Mouse (Mus musculus): ENCODE data around the gene 1110002E22Rik.

Gene 1110002E22Rik

DNA sequence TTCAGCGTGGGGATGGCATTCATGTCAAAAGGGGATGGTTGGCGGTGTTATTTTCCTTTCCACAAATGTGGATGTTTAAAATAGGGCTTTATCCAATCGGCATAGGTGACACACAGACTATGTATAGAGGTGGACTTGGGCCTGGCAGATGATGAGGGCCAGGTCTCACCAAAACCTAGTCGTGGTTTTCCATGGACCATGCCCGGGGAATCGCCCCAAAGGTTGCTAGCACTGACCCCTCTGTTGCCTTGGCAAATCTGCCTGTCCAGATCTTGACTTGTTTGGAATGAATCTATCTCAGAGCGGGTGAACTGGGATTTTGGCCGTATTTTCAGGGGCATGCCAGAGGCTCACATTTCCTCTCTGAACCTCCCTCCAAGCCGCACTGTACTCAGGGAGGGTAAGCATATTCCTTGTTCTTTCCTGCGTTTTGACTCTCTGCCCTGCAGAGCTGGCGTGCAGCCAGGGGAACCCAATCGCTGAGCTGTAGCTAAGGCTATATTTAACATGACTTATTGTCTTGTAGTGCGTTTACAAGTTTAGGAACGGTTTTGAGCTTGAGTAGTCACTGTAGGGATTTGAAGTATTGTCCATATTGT is 1.0 kb upstream of the 1110002E22Rik start:
- DNase-seq (ENCODE audit: low spot score in 2 of 2) = no peak

DNA sequence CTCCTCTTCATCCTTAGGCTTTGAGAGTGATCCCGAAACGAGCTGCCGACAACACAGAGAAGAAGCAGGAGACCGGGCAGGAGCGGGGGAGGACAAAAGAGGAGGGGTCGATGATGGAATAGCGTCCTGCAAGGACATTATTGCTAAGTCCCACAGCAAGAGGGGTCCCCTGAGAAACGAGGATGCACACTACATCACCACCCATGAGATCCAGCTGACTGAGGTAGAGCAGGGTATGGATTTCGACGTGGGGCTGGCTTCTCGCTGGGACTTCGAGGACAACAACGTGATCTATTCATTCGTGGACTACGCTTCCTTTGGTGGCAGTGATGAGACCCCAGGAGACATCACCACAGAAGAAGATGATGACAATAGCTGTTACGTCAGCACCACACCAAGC is 1.1 kb downstream of the 1110002E22Rik start:
- DNase-seq (ENCODE audit: low spot score in 2 of 2) = no peak

DNA sequence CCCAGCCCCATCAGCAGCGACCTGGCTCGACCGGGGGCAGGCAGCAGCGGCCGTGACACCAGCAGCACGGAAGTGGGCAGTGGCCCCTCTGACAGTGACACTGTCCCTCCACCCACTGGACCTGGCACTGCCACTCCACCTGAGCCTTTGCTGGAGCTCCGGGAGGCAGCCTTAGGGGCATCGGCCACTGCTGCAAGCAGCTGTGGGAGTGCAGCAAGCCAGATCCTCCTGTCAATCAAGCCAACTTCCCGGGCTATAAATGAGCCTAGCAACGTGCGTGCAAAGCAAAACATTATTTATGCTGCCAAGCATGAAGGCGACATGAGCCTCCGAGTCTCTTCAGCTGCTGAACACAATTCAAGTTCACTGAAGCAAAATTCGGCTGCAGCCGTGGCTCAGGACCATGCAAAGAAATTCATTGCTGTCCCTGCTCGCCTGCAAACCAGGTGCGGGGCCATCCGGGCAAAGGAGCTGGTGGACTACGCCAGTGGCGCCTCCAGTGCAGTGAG is 1.6 kb downstream of the 1110002E22Rik start:
- no peak for DNase-seq (ENCODE audit: low spot score in 2 of 2)

- DNase-seq (ENCODE audit: low spot score in 2 of 2) = no peak
Observed at GRCm38 (mm10) chr3:138067288-138067687, 2.4 kb downstream of the 1110002E22Rik start, which contains the start of gene Gm5105. Gm5105 (minus strand) TSS chr3:138067388.

- no peak for DNase-seq (ENCODE audit: low spot score in 2 of 2)
Observed at GRCm38 (mm10) chr3:138068103-138068502, 3.3 kb downstream of the 1110002E22Rik start.

DNA sequence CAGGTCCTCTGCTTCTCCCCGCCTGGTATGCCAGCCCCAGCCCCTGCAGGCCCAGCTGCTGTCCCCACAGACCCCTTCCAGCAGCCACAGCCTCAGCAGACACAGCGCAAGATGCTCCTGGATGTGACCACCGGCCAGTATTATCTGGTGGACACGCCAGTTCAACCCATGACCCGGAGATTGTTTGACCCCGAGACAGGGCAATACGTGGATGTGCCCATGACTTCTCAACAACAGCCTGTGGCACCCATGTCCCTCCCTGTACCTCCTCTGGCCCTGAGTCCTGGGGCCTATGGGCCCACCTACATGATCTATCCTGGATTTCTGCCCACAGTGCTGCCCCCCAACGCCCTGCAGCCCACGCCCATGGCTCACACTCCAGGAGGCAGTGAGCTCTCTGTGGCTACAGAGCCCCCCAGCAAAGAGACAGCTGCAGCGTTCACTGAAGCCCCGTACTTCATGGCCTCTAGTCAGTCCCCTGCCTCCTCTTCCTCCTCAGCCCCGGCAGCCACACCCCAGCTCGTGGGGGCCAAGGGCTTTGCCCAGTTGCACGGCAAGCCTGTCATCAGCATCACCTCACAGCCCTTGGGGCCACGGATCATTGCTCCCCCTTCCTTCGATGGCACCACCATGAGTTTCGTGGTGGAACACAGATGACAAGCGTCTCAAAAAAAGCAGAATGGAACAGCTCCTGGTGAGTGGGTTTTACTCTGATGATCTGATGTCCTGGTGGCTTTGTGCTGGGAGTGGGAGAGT is 5.1 kb downstream of the 1110002E22Rik start:
- no peak for DNase-seq (ENCODE audit: low spot score in 2 of 2)

DNA sequence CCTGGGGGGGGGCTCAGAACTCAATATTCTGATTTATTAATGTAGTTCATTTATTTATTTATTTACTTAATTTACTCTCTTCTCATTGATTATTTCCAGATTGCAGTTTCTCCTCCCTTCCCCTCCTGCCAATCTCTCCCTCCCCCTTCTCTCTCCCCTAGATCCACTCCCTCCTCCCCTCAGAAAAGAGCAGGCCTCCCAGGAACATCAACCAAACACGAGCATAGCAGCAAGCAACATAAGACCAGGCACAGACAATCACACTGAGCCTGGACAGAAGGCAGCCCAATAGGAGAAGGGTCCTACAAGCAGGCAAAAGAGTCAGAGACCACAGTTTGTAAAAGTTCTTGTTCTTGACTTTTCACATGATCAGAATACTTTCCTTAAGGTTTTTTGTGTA is 6.2 kb downstream of the 1110002E22Rik start:
- no peak for DNase-seq (ENCODE audit: low spot score in 2 of 2)

GRCm38 (mm10) chr3:138071476-138072073 is 6.7 kb downstream of the 1110002E22Rik start:
- DNase-seq (ENCODE audit: low spot score in 2 of 2) = no peak

- DNase-seq (ENCODE audit: low spot score in 2 of 2) = no peak
Observed at GRCm38 (mm10) chr3:138074214-138074613, 9.4 kb downstream of the 1110002E22Rik start.

DNA sequence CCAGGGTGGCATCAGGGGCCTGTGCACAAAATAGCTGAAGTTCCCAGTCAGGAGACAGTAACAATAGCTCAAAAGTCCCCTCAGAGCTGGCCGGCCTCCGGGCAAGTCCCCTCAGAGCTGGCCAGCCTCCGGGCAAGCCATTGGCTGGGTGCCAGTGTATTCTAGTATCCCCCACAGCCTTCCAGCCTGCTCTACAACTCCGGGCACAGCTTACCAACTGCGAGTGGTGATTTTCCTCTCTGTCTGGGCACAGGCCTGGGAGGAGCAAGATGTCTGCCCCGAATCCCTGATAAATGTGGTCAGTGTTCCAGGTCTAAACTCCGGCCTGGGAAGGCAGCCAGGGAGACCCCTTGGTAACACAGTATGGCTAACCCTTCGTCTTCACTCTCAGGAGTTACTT is 10.4 kb downstream of the 1110002E22Rik start:
- DNase-seq (ENCODE audit: low spot score in 2 of 2) = no peak

- DNase-seq (ENCODE audit: low spot score in 2 of 2) = no peak
Observed at GRCm38 (mm10) chr3:138077476-138078340, 12.9 kb downstream of the 1110002E22Rik start.

DNA sequence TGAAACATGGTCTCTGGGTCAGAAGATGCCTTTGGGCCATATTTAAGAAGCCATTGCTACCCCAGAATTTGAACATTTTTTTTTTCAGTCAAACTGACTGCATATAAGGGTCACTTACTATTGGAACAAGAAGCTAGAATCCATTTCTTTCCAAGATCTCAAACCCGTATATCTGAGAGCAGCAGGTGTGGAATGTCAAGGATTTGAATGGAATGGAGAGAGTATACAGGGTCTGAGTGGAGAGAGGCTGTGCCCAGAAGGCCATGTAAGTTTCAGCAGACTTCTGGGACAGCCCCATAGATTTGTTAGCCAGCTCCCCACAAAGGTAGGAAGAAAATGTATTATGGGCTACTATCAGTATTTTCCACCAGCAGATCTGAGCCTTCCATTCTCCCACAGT is 13.8 kb downstream of the 1110002E22Rik start:
- DNase-seq (ENCODE audit: low spot score in 2 of 2) = no peak

DNA sequence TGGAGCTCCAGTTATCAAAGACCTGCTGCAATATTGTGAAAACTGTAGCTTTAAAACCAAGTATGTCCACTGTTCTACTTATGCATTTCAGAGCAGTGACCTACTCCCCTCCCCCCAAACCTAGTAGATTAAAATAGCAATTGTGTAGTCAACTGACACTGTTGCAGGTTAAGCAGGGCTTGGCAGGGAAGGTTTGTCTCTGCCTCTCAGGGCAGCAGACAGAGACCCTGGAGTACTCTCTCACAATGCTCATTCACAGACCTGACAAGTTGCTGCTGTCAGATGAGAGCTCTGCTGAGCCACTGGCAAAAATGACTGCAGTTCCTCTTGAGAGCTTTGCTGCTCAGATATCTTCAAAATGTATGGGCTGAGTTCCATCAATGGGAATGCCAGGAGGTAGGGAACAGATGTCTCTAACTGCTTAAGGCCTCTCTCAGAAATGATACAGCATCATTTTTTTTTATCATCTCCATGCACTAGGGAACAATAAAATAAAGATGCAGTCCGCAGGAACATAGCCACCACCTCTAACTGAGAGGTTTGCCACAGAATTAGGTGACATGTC is 18.3 kb downstream of the 1110002E22Rik start:
- no peak for DNase-seq (ENCODE audit: low spot score in 2 of 2)

GRCm38 (mm10) chr3:138083896-138084295 is 19.0 kb downstream of the 1110002E22Rik start:
- no peak for DNase-seq (ENCODE audit: low spot score in 2 of 2)

GRCm38 (mm10) chr3:138095301-138095700 is 30.4 kb downstream of the 1110002E22Rik start:
- DNase-seq (ENCODE audit: low spot score in 2 of 2) = no peak

- no peak for DNase-seq (ENCODE audit: low spot score in 2 of 2)
Observed at GRCm38 (mm10) chr3:138095718-138096117, 30.9 kb downstream of the 1110002E22Rik start.

GRCm38 (mm10) chr3:138096263-138097028 is 31.6 kb downstream of the 1110002E22Rik start:
- no peak for DNase-seq (ENCODE audit: low spot score in 2 of 2)

GRCm38 (mm10) chr3:138097718-138098117 is 32.9 kb downstream of the 1110002E22Rik start:
- no peak for DNase-seq (ENCODE audit: low spot score in 2 of 2)

- no peak for DNase-seq (ENCODE audit: low spot score in 2 of 2)
Observed at GRCm38 (mm10) chr3:138101936-138102335, 37.1 kb downstream of the 1110002E22Rik start.

GRCm38 (mm10) chr3:138103690-138104089 is 38.8 kb downstream of the 1110002E22Rik start:
- DNase-seq (ENCODE audit: low spot score in 2 of 2) = no peak

DNA sequence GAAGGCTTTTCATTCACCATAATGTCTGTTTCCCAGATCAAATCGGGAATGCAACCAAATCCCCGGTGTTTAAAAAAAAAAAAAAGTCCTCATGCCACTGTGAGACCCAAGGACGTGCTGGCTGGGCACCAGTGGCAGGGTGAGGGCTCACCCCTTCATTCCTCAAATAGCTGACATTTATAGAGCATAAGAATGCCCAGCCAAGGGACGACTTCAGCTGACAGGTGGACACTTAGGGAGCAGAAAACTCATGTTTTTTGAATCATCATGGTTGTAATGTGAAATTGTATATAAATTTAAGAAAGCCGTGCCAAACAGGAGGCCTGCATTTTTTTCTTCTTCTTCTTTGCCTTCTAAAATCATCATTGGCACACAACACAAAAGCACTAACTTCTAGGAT is 40.2 kb downstream of the 1110002E22Rik start:
- no peak for DNase-seq (ENCODE audit: low spot score in 2 of 2)

Measured in spleen, postnatal 36 days (tissue).